Mouse (Mus musculus) liver, embryonic 15.5 days (tissue): Measurements from ENCODE around the gene Tifa. TPM values are rescaled to one million over a fixed set of nuclear protein-coding genes. Genes with fewer than 3 reads are reported as not detected.

Experiments used
- ATAC-seq: fragments of 200-750 bp; cut with Nextera tagmentation; 2 replicates; pipeline ENCODE4 v1.8.0; 2017; ENCODE audit warnings: moderate number of reproducible peaks, mild to moderate bottlenecking, moderate library complexity; ENCODE audit not compliant: insufficient read depth
- H3K27ac ChIP-seq: fragments of 300-500 bp; sonication (generic); replicated peaks from 2 replicates; pipeline ENCODE4 v1.5.1; 2015; ENCODE audit warnings: mild to moderate bottlenecking, inconsistent platforms
- H3K27me3 ChIP-seq: fragments of 300-500 bp; sonication (generic); 2 replicates; pipeline ENCODE4 v1.6.1; 2015; ENCODE audit warnings: mild to moderate bottlenecking, inconsistent platforms
- H3K36me3 ChIP-seq: fragments of 300-500 bp; sonication (generic); replicated peaks from 2 replicates; pipeline ENCODE4 v1.6.1; 2015; ENCODE audit warnings: moderate library complexity, mild to moderate bottlenecking, inconsistent platforms
- H3K4me1 ChIP-seq: fragments of 300-500 bp; sonication (generic); replicated peaks from 2 replicates; pipeline ENCODE4 v1.6.1; 2015; ENCODE audit warnings: inconsistent platforms
- H3K4me2 ChIP-seq: fragments of 300-500 bp; sonication (generic); 2 replicates; pipeline ENCODE4 v1.6.1; 2015; ENCODE audit warnings: moderate library complexity, mild to moderate bottlenecking, inconsistent platforms
- H3K4me3 ChIP-seq: fragments of 300-500 bp; sonication (generic); replicated peaks from 2 replicates; pipeline ENCODE4 v1.5.1; 2015; ENCODE audit warnings: mild to moderate bottlenecking, inconsistent platforms
- H3K9ac ChIP-seq: fragments of 300-500 bp; sonication (generic); 2 replicates; pipeline ENCODE4 v1.6.1; 2015; ENCODE audit warnings: moderate library complexity, mild to moderate bottlenecking, inconsistent platforms
- H3K9me3 ChIP-seq: fragments of 300-500 bp; sonication (generic); replicated peaks from 2 replicates; pipeline ENCODE4 v1.6.1; 2016; ENCODE audit warnings: inconsistent platforms
- WGBS: fragments of 180-500 bp; shearing (Covaris S2); methylation state at CpG from one replicate; pipeline ENCODE4 v1.1.7; 2015; ENCODE audit warnings: mixed read lengths; ENCODE audit not compliant: insufficient replicate concordance; 5-methylcytosine and 5-hydroxymethylcytosine counted together
- polyA plus RNA-seq: library from polyadenylated mRNA; unstranded; fragments of >200 nt; fragmentation: Nextera tagmentation; extraction: Ambion mirVana; gene quantifications from 2 replicates; pipeline ENCODE4 v1.2.1, GENCODE M21; 2015

Tifa gene
- polyA plus RNA-seq, 1 experiment from 2014 or later = 15.3 TPM

- no peak for ATAC-seq
Observed at GRCm38 (mm10) chr3:127868046-127868758, 78.6 kb downstream of the Tifa start.

GRCm38 (mm10) chr3:127868880-127869279 lies 79.3 kb downstream of the Tifa start:
- Histone ChIP-seq H3K27ac (no peak overlapping the region), H3K27me3 (no peaks in the 10 kb centered on the region), H3K36me3 (peaks cover 69% of the 10 kb centered on the region), H3K9ac (no peak overlapping the region), H3K4me3 (no peak overlapping the region), H3K9me3 (no peaks in the 10 kb centered on the region), H3K4me2 (no peak overlapping the region), H3K4me1 (0 out of 2 replicates have a peak, but pooled peaks cover 4% of the 10 kb centered on the region)
- 90% methylated on average over 5 of the region's 5 CpGs for whole genome bisulfite sequencing
- no peak for ATAC-seq

More at GRCm38 (mm10) chr3:127868046-127868758, 78.6 kb downstream of the Tifa start:
- no peak overlapping the region for H3K4me2 ChIP-seq
- H3K9me3 ChIP-seq = no peaks in the 10 kb centered on the region
- H3K27ac ChIP-seq = no peak overlapping the region
- 90% methylated on average over 9 of the region's 9 CpGs for WGBS
- H3K9ac ChIP-seq = no peak overlapping the region
- H3K27me3 ChIP-seq = no peaks in the 10 kb centered on the region
- no peak overlapping the region for H3K4me3 ChIP-seq
- H3K36me3 ChIP-seq = peaks cover 64% of the 10 kb centered on the region
- H3K4me1 ChIP-seq = 0 out of 2 replicates have a peak, but pooled peaks cover 4% of the 10 kb centered on the region

DNA sequence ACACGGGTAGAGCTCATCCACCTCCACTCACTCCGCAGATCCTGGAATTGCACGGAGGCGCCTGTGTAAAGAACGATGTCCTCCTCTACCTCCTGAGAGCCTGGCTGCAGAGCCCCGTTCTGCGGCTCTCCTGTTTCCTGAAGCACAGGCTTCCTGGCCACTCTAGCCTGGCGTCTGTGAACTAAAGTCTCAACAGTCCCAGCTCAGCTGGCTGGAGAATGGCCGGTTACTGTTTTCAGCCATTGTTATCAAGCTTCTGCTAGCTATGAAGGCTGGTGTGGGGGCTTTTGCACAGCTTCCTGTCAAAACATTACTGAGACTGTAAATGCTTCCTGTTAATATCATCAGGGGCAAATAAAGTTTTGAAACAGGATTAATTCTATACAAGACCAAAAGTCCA lies 82.0 kb downstream of the Tifa start:
- no peaks in the 10 kb centered on the region for H3K4me1 ChIP-seq
- H3K4me2 ChIP-seq = no peak overlapping the region
- peaks cover 68% of the 10 kb centered on the region for H3K36me3 ChIP-seq
- H3K9me3 ChIP-seq = no peaks in the 10 kb centered on the region
- WGBS = 45% methylated on average over 9 of the region's 9 CpGs
- ATAC-seq = no peak
- H3K27me3 ChIP-seq = no peaks in the 10 kb centered on the region
- no peak overlapping the region for H3K9ac ChIP-seq
- H3K4me3 ChIP-seq = no peak overlapping the region
- no peak overlapping the region for H3K27ac ChIP-seq

DNA sequence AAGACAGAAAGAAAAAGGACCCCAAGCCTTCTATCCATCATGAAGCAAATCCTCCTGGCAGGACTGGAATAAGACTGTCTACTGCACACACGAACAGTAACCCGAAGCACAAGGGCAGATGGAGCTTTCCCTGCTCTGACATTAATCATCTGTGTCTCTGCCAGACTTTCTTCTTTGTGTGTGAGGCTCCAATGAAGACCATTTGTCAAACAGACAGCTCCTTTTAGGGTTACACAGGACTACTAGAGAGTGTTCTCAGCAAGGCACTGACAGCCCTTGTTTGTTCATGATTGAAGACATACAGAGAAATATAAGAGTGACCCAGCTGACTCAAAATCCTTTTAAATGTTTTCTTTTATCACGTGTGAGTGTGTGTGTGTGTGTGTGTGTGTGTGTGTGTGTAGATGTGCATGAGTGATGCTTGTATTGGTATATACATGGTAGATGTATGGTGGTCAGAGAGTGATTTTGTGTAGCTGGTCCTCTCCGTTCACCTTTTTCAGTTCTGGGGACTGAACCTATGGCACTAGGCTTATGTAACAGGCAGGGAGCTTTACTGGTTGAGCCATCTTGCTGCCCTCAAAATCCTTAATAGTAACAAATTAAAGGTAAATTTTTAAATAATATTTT lies 84.8 kb downstream of the Tifa start:
- Histone ChIP-seq H3K4me3 (no peak overlapping the region), H3K36me3 (peaks cover 58% of the 10 kb centered on the region), H3K27me3 (no peaks in the 10 kb centered on the region), H3K9me3 (no peaks in the 10 kb centered on the region), H3K27ac (no peak overlapping the region), H3K9ac (no peak overlapping the region), H3K4me2 (no peak overlapping the region), H3K4me1 (no peaks in the 10 kb centered on the region)
- WGBS = 66% methylated on average over 4 of the region's 4 CpGs
- ATAC-seq = no peak

DNA sequence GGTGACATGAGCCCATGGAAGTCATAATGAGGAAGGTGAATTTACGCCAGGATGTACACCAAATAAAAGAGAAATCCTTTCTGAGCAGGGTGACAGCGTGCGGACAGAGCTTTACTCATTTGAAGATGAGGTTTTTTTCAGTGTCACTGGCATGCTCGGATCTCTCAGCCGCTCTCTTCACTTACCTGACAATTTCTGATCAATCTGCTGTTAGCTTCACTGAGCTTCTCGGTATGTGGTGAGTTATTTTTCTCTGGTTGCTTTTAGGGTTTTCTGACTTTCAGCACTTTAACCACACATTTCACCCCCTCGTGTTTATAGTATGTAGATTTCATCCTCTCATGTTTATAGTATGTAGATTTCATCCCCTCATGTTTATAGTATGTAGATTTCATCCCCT lies 85.5 kb downstream of the Tifa start:
- no peaks in the 10 kb centered on the region for H3K9me3 ChIP-seq
- H3K4me3 ChIP-seq = no peak overlapping the region
- 92% methylated on average over 7 of the region's 7 CpGs for WGBS
- ATAC-seq = no peak
- no peaks in the 10 kb centered on the region for H3K27me3 ChIP-seq
- H3K4me2 ChIP-seq = no peak overlapping the region
- H3K36me3 ChIP-seq = peaks cover 62% of the 10 kb centered on the region
- no peak overlapping the region for H3K27ac ChIP-seq
- peaks cover 6% of the 10 kb centered on the region for H3K4me1 ChIP-seq
- H3K9ac ChIP-seq = no peak overlapping the region

- H3K4me3 ChIP-seq = no peak overlapping the region
- H3K36me3 ChIP-seq = peaks cover 58% of the 10 kb centered on the region
- no peak overlapping the region for H3K27ac ChIP-seq
- H3K9me3 ChIP-seq = no peaks in the 10 kb centered on the region
- 90% methylated on average over 2 of the region's 2 CpGs for WGBS
- H3K4me1 ChIP-seq = peaks cover 6% of the 10 kb centered on the region
- no peak overlapping the region for H3K9ac ChIP-seq
- no peaks in the 10 kb centered on the region for H3K27me3 ChIP-seq
- no peak overlapping the region for H3K4me2 ChIP-seq
- no peak for ATAC-seq
Observed at GRCm38 (mm10) chr3:127875509-127875908, 85.9 kb downstream of the Tifa start.

DNA sequence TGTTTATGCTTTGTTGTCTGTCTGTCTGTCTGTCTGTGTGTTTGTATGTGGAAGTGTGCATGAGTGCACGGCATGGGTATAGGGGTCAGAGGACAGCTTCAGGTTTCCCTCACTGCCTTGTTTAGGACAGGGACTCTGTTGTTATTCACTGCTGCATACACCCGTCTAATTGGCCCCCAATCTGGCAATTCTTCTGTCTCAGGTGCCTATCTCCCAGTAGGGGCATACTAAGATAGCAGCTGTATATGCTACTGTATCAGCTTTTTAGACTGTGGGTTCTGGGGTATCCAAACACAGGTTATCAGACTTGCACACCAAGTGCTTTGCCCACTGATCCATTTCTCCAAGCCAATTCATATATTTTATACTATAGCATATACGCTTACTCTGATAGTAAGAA lies 90.4 kb downstream of the Tifa start:
- no peaks in the 10 kb centered on the region for H3K27me3 ChIP-seq
- peak; percentile 36; the same call in 1 of the 2 replicates for ATAC-seq
- no peak overlapping the region for H3K4me3 ChIP-seq
- WGBS = 56% methylated on average over 3 of the region's 3 CpGs
- H3K27ac ChIP-seq = no peak overlapping the region
- peaks cover 31% of the 10 kb centered on the region for H3K4me1 ChIP-seq
- H3K4me2 ChIP-seq = no peak overlapping the region
- no peaks in the 10 kb centered on the region for H3K9me3 ChIP-seq
- peaks cover 63% of the 10 kb centered on the region for H3K36me3 ChIP-seq
- H3K9ac ChIP-seq = no peak overlapping the region

GRCm38 (mm10) chr3:127881684-127882083 lies 92.1 kb downstream of the Tifa start:
- H3K4me2 ChIP-seq = no peak overlapping the region
- H3K9ac ChIP-seq = no peak overlapping the region
- peaks cover 58% of the 10 kb centered on the region for H3K36me3 ChIP-seq
- no peak for ATAC-seq
- 73% methylated on average over 2 of the region's 2 CpGs for WGBS
- H3K9me3 ChIP-seq = no peaks in the 10 kb centered on the region
- peaks cover 37% of the 10 kb centered on the region for H3K4me1 ChIP-seq
- H3K4me3 ChIP-seq = no peak overlapping the region
- no peak overlapping the region for H3K27ac ChIP-seq
- no peaks in the 10 kb centered on the region for H3K27me3 ChIP-seq

Other genes starting within 250 kb of the Tifa start
- gene Larp7, start 236.5 kb upstream of the Tifa start, polyA plus RNA-seq = 20.3 and 27.3 TPM in 2 replicates
- gene Zgrf1, start 236.3 kb upstream of the Tifa start, polyA plus RNA-seq = 3.8 and 4.3 TPM in 2 replicates
- gene Neurog2, start 156.7 kb upstream of the Tifa start, polyA plus RNA-seq = not detected in 2 replicates
- gene Alpk1, start 9.3 kb upstream of the Tifa start, polyA plus RNA-seq = 0.59 and 0.62 TPM in 2 replicates
- gene Ap1ar, start 47.7 kb downstream of the Tifa start, polyA plus RNA-seq = 19.1 and 19.2 TPM in 2 replicates
- 43.0 and 45.5 TPM in 2 replicates for gene Fam241a, start 106.5 kb downstream of the Tifa start, polyA plus RNA-seq